Mouse (Mus musculus): Measurements from ENCODE around the gene Fgfr2.
"Not testable (repeated sequence)": the region's sequence is repeated elsewhere in the genome, so short reads cannot be mapped to it uniquely, and the experiment has no call there.

Fgfr2 gene

GRCm38 (mm10) chr7:130472683-130473082 lies 2650.5 kb downstream of the Fgfr2 start:
- no peak for DNase-seq

GRCm38 (mm10) chr7:130471045-130471444 lies 2652.1 kb downstream of the Fgfr2 start:
- DNase-seq: no peak

- DNase-seq: no peak
Measured at GRCm38 (mm10) chr7:130455587-130456246, 2667.4 kb downstream of the Fgfr2 start.

GRCm38 (mm10) chr7:130454226-130454625 lies 2668.9 kb downstream of the Fgfr2 start:
- no peak for DNase-seq

GRCm38 (mm10) chr7:130435776-130436175 lies 2687.4 kb downstream of the Fgfr2 start:
- DNase-seq: no peak

GRCm38 (mm10) chr7:130432141-130432540 lies 2691.0 kb downstream of the Fgfr2 start:
- no peak for DNase-seq

GRCm38 (mm10) chr7:130426586-130426985 lies 2696.6 kb downstream of the Fgfr2 start:
- DNase-seq: no peak

- no peak for DNase-seq
Measured at GRCm38 (mm10) chr7:130425991-130426390, 2697.2 kb downstream of the Fgfr2 start.

- DNase-seq: no peak
Measured at GRCm38 (mm10) chr7:130419961-130420360, 2703.2 kb downstream of the Fgfr2 start.

- DNase-seq: no peak
Measured at GRCm38 (mm10) chr7:130407622-130408021, 2715.5 kb downstream of the Fgfr2 start.

- no peak for DNase-seq
Measured at GRCm38 (mm10) chr7:130403346-130403745, 2719.8 kb downstream of the Fgfr2 start.

- DNase-seq: no peak
Measured at GRCm38 (mm10) chr7:130394697-130395096, 2728.5 kb downstream of the Fgfr2 start.

- not testable (repeated sequence) for DNase-seq
Measured at GRCm38 (mm10) chr7:130390060-130390459, 2733.1 kb downstream of the Fgfr2 start.

- no peak for DNase-seq
Measured at GRCm38 (mm10) chr7:130386308-130386707, 2736.8 kb downstream of the Fgfr2 start.

- DNase-seq: no peak
Measured at GRCm38 (mm10) chr7:130385732-130386294, 2737.3 kb downstream of the Fgfr2 start.

GRCm38 (mm10) chr7:130382126-130382525 lies 2741.0 kb downstream of the Fgfr2 start:
- peak; percentile 20 to 53 for DNase-seq

GRCm38 (mm10) chr7:130381387-130381951 lies 2741.7 kb downstream of the Fgfr2 start:
- no peak for DNase-seq

- DNase-seq: peak; percentile 84 to 91
Measured at GRCm38 (mm10) chr7:130380769-130381355, 2742.3 kb downstream of the Fgfr2 start.

GRCm38 (mm10) chr7:130380367-130380766 lies 2742.8 kb downstream of the Fgfr2 start:
- DNase-seq: peak in 1 of 2 experiments; percentile 10

- DNase-seq: no peak
Measured at GRCm38 (mm10) chr7:130379886-130380285, 2743.3 kb downstream of the Fgfr2 start.

GRCm38 (mm10) chr7:130378308-130378707 lies 2744.8 kb downstream of the Fgfr2 start:
- DNase-seq: no peak

- no peak for DNase-seq
Measured at GRCm38 (mm10) chr7:130374311-130374710, 2748.8 kb downstream of the Fgfr2 start.

GRCm38 (mm10) chr7:130368827-130369641 lies 2754.1 kb downstream of the Fgfr2 start:
- no peak for DNase-seq
